ENCODE assay signal across 25 mouse cellular contexts in genomic region chr12:86469919-86470318, GRCm38 (mm10).
DNase-seq lines count a peak whose midpoint lies in the region; ATAC-seq and TF ChIP-seq lines count a peak whose summit lies in the region.
"Had no signal": no experiment of that assay in that cellular context is flagged by ENCODE, and none has a peak within 500 bp of the region (broad histone marks: within the 10 kb centered on the region; RNA-seq: fewer than 3 reads in every experiment).

No protein-coding gene starts in this region.

- H3K79me2 ChIP-seq in heart, adult 2 months (replicated peaks; ENCODE audit: control insufficient read depth, insufficient read depth, low read length), result no peaks in the 10 kb centered on the region

- WGBS in lung, postnatal 0 days, result 50% methylated on average over 23 of the region's 23 CpGs
- 53% methylated on average over 23 of the region's 23 CpGs for WGBS in hindbrain, embryonic 11.5 days
- WGBS in heart, adult 2 months, result 59% methylated on average over 23 of the region's 23 CpGs

- no peak overlapping the region for H3K27ac ChIP-seq in lung, postnatal 0 days (ENCODE audit: low read length)
- H3K27ac ChIP-seq in ES-E14 (ENCODE audit: insufficient read depth, low read depth, low read length, poor library complexity, severe bottlenecking), result peak overlapping the region; percentile 66
- H3K27ac ChIP-seq in hindbrain, embryonic 11.5 days (ENCODE audit: low read depth, low read length), result no peak overlapping the region
- no peak overlapping the region for H3K27ac ChIP-seq in heart, adult 2 months
- H3K27ac ChIP-seq: embryonic facial prominence, embryonic 15.5 days; forebrain, embryonic 15.5 days; hindbrain, embryonic 10.5 days; hindbrain, postnatal 0 days; kidney, embryonic 15.5 days; limb, embryonic 15.5 days; midbrain, embryonic 12.5 days had no signal

- no peak for TF ChIP-seq EP300 in lung, postnatal 0 days (IDR thresholded peaks at IDR 0.05)
- TF ChIP-seq EP300 in heart, adult 2 months (IDR thresholded peaks at IDR 0.05; ENCODE audit: insufficient read depth, low read depth, low read length), result no peak

- in situ Hi-C loops in ES-E14 (cut with MboI; ENCODE audit: low sequenced_read_pairs in 2 of 2, unreplicated experiment in 2 of 2), result no loop called here

- no peaks in the 10 kb centered on the region for H3K4me1 ChIP-seq in lung, postnatal 0 days (ENCODE audit: insufficient read depth, low read depth, low read length)
- peaks cover 7 to 21% of the 10 kb centered on the region in 2 experiments; a peak in 3 of 4 replicates for H3K4me1 ChIP-seq in ES-E14 (ENCODE audit: control insufficient read depth in 2 of 2, insufficient read depth in 2 of 2, low read length in 2 of 2, poor library complexity in 1 of 2)
- H3K4me1 ChIP-seq in hindbrain, embryonic 11.5 days (replicated peaks; ENCODE audit: control insufficient read depth, insufficient read depth, low read length), result no peaks in the 10 kb centered on the region
- H3K4me1 ChIP-seq in heart, adult 2 months (ENCODE audit: control insufficient read depth, insufficient read depth, low read length), result no peaks in the 10 kb centered on the region
- H3K4me1 ChIP-seq: forebrain, embryonic 15.5 days; hindbrain, embryonic 10.5 days; midbrain, embryonic 12.5 days had no signal

- H3K9ac ChIP-seq in lung, postnatal 0 days (replicated peaks; ENCODE audit: low read depth), result no peak overlapping the region
- H3K9ac ChIP-seq in ES-E14 (ENCODE audit: insufficient read depth, low read depth, low read length, poor library complexity, severe bottlenecking), result peak overlapping the region; percentile 80
- H3K9ac ChIP-seq in hindbrain, embryonic 11.5 days (ENCODE audit: low read depth, low read length), result no peak overlapping the region
- H3K9ac ChIP-seq in heart, adult 2 months (ENCODE audit: low read depth, low read length), result no peak overlapping the region
- H3K9ac ChIP-seq: embryonic facial prominence, embryonic 15.5 days; forebrain, embryonic 15.5 days; heart, embryonic 12.5 days; kidney, embryonic 15.5 days; limb, embryonic 15.5 days; midbrain, embryonic 12.5 days had no signal

- no peak overlapping the region for H3K4me2 ChIP-seq in lung, postnatal 0 days (replicated peaks; ENCODE audit: low read depth, low read length)
- H3K4me2 ChIP-seq in hindbrain, embryonic 11.5 days (replicated peaks; ENCODE audit: low read depth, low read length), result no peak overlapping the region
- H3K4me2 ChIP-seq: embryonic facial prominence, embryonic 15.5 days; forebrain, embryonic 15.5 days; heart, embryonic 12.5 days; kidney, embryonic 15.5 days; limb, embryonic 15.5 days; midbrain, embryonic 12.5 days had no signal

- H3K27me3 ChIP-seq in lung, postnatal 0 days (replicated peaks; ENCODE audit: insufficient read depth, low read length), result no peaks in the 10 kb centered on the region
- no peaks in the 10 kb centered on the region for H3K27me3 ChIP-seq in hindbrain, embryonic 11.5 days (ENCODE audit: control insufficient read depth, insufficient read depth, low read length)
- no peaks in the 10 kb centered on the region for H3K27me3 ChIP-seq in heart, adult 2 months (ENCODE audit: control insufficient read depth, insufficient read depth, low read length)
- H3K27me3 ChIP-seq: embryonic facial prominence, embryonic 15.5 days; forebrain, embryonic 15.5 days; limb, embryonic 15.5 days had no signal

- no peak for TF ChIP-seq POLR2A in heart, adult 2 months (IDR thresholded peaks at IDR 0.05; ENCODE audit: insufficient read depth, low read depth, low read length)

- DNase-seq in lung, postnatal 0 days (ENCODE audit: low spot score), result no peak
- DNase-seq in lung, postnatal 4 days, result no peak
- DNase-seq in ES-E14 (ENCODE audit: low read depth, low spot score), result peak; percentile 92
- DNase-seq in c-Kit-positive CD71-positive TER-119-negative erythroid progenitor cells, embryonic 14.5 days (ENCODE audit: low read depth), result peak; percentile 5
- peak; percentile 75 for DNase-seq in testis, postnatal 14 days (ENCODE audit: low spot score)
- no peak for DNase-seq in hindbrain, embryonic 11.5 days (ENCODE audit: low spot score)
- no peak for DNase-seq in heart, adult 2 months
- DNase-seq: adrenal gland, adult 8-10 months; cerebellum, adult 9-11 months; gastrocnemius, postnatal 14 days; heart, adult 11 months; heart, postnatal 10 days; layer of hippocampus, postnatal 36 days; lung, adult 2 months; thymus, postnatal 36 days had no signal

- ATAC-seq in lung, postnatal 0 days, result peak; percentile 41; the same call in 1 of the 2 replicates
- no peak for ATAC-seq in hindbrain, embryonic 11.5 days (ENCODE audit: low FRiP score)
- ATAC-seq: activated CD4-positive, CD25-positive, alpha-beta regulatory T cell, adult 4 months; forebrain, embryonic 15.5 days; hindbrain, postnatal 0 days; intestine, postnatal 0 days had no signal

- no peaks in the 10 kb centered on the region for H3K9me3 ChIP-seq in lung, postnatal 0 days (ENCODE audit: low read length)
- no peaks in the 10 kb centered on the region for H3K9me3 ChIP-seq in ES-E14 (ENCODE audit: control insufficient read depth, insufficient read depth, low read depth, low read length)
- H3K9me3 ChIP-seq in hindbrain, embryonic 11.5 days (ENCODE audit: control insufficient read depth, low read length), result no peaks in the 10 kb centered on the region
- H3K9me3 ChIP-seq: embryonic facial prominence, embryonic 15.5 days; forebrain, embryonic 15.5 days; heart, embryonic 12.5 days; hindbrain, embryonic 10.5 days; kidney, embryonic 15.5 days; limb, embryonic 15.5 days; midbrain, embryonic 12.5 days had no signal

- H3K4me3 ChIP-seq in lung, postnatal 0 days (ENCODE audit: low read depth, low read length), result no peak overlapping the region
- peak overlapping the region; percentile 80 for H3K4me3 ChIP-seq in ES-E14 (ENCODE audit: insufficient read depth in 1 of 2, low read depth in 1 of 2, low read length in 2 of 2, poor library complexity in 1 of 2, severe bottlenecking in 1 of 2)
- no peak overlapping the region for H3K4me3 ChIP-seq in hindbrain, embryonic 11.5 days (ENCODE audit: low read depth, low read length)
- H3K4me3 ChIP-seq in heart, adult 2 months, result no peak overlapping the region
- H3K4me3 ChIP-seq: embryonic facial prominence, embryonic 15.5 days; forebrain, embryonic 15.5 days; heart, embryonic 12.5 days; hindbrain, embryonic 10.5 days; kidney, embryonic 15.5 days; limb, embryonic 15.5 days; midbrain, embryonic 12.5 days had no signal

- TF ChIP-seq CTCF in lung, postnatal 0 days (IDR thresholded peaks at IDR 0.05), result no peak
- no peak for TF ChIP-seq CTCF in heart, adult 2 months (IDR thresholded peaks at IDR 0.05)

- H3K36me3 ChIP-seq in lung, postnatal 0 days (ENCODE audit: insufficient read depth, low read length), result no peaks in the 10 kb centered on the region
- peaks cover 20% of the 10 kb centered on the region for H3K36me3 ChIP-seq in ES-E14 (ENCODE audit: control insufficient read depth, insufficient read depth, low read length, poor library complexity, severe bottlenecking)
- H3K36me3 ChIP-seq in hindbrain, embryonic 11.5 days (ENCODE audit: control insufficient read depth, insufficient read depth, low read length), result no peaks in the 10 kb centered on the region
- no peaks in the 10 kb centered on the region for H3K36me3 ChIP-seq in heart, adult 2 months (ENCODE audit: control insufficient read depth, insufficient read depth, low read length)
- H3K36me3 ChIP-seq: embryonic facial prominence, embryonic 15.5 days; forebrain, embryonic 15.5 days; hindbrain, embryonic 10.5 days; kidney, embryonic 15.5 days; limb, embryonic 15.5 days; midbrain, embryonic 12.5 days had no signal

- intact Hi-C loops in heart, adult 2 months (cut with DNase I), result loop anchor here (10.0 kb wide), 1 partner anchor 65 kb away; no protein-coding TSS in a partner anchor

TF ChIP-seq in ES-E14, 5 proteins besides CTCF, POLR2A, EP300 and RAD21:
- no peak for TF ChIP-seq MAFK (IDR thresholded peaks at IDR 0.05; ENCODE audit: insufficient read depth, low read depth, low read length)
- TF ChIP-seq ZNF384 (IDR thresholded peaks at IDR 0.05; ENCODE audit: low read depth, low read length), result no peak
- no peak for TF ChIP-seq ZC3H11A (IDR thresholded peaks at IDR 0.05; ENCODE audit: borderline replicate concordance, low read depth, low read length)
- TF ChIP-seq CHD2 (IDR thresholded peaks at IDR 0.05; ENCODE audit: low read depth, low read length), result no peak
- no peak for TF ChIP-seq HCFC1 (IDR thresholded peaks at IDR 0.05; ENCODE audit: borderline replicate concordance, insufficient read depth, low read length)

Comparison
In these comparisons a context has a peak if more than half of its experiments do, and no peak if none do; other contexts are left out.
1. DNase-seq: peak in ES-E14 (single experiment), c-Kit-positive CD71-positive TER-119-negative erythroid progenitor cells, embryonic 14.5 days (single experiment) and testis, postnatal 14 days (single experiment); none in lung, postnatal 0 days (single experiment), lung, postnatal 4 days (0 of 2), hindbrain, embryonic 11.5 days (single experiment) and heart, adult 2 months (0 of 2).
2. H3K4me3 ChIP-seq: peak in ES-E14 (2 of 2); none in lung, postnatal 0 days (single experiment), hindbrain, embryonic 11.5 days (single experiment) and heart, adult 2 months (single experiment).